Mouse (Mus musculus): ENCODE results near the gene Hfe. TPM values are rescaled to one million over a fixed set of nuclear protein-coding genes. Genes with fewer than 3 reads are reported as not detected.

The Hfe gene
- 95.3 and 104 TPM in 2 replicates for polyA plus RNA-seq (2012; ENCODE audit: insufficient read depth, insufficient read length, missing spikeins)

GRCm38 (mm10) chr13:23710374-23711089 is at the start of gene Hfe:
Hfe (minus strand) TSS chr13:23710854.
- Histone ChIP-seq H3K4me1 (ENCODE audit: control insufficient read depth, insufficient read depth, low read length) (peaks cover 47% of the 10 kb centered on the region), H3K4me3 (ENCODE audit: insufficient read depth, low read length) (peak within 1 kb of the TSS; percentile 84), H3K27ac (ENCODE audit: insufficient read depth, low read depth, low read length) (peak within 1 kb of the TSS; percentile 87)
- TF ChIP-seq POLR2A (IDR thresholded peaks at IDR 0.05; ENCODE audit: borderline replicate concordance, low read depth, low read length) (no peak), CTCF (IDR thresholded peaks at IDR 0.05; ENCODE audit: low read depth, low read length) (no peak)

GRCm38 (mm10) chr13:23759916-23760239 is 49.2 kb upstream of the Hfe start:
- TF ChIP-seq CTCF (IDR thresholded peaks at IDR 0.05; ENCODE audit: low read depth, low read length) (no peak), POLR2A (IDR thresholded peaks at IDR 0.05; ENCODE audit: borderline replicate concordance, low read depth, low read length) (no peak)
- Histone ChIP-seq H3K4me1 (ENCODE audit: control insufficient read depth, insufficient read depth, low read length) (peaks cover 29% of the 10 kb centered on the region), H3K4me3 (ENCODE audit: insufficient read depth, low read length) (peak overlapping the region; percentile 58; the same call in 1 of the 2 replicates), H3K27ac (ENCODE audit: insufficient read depth, low read depth, low read length) (peak overlapping the region; percentile 40)

GRCm38 (mm10) chr13:23759251-23759771 is 48.7 kb upstream of the Hfe start:
- H3K4me1 ChIP-seq (ENCODE audit: control insufficient read depth, insufficient read depth, low read length): peaks cover 25% of the 10 kb centered on the region
- H3K27ac ChIP-seq (ENCODE audit: insufficient read depth, low read depth, low read length): no peak overlapping the region
- no peak for TF ChIP-seq POLR2A (IDR thresholded peaks at IDR 0.05; ENCODE audit: borderline replicate concordance, low read depth, low read length)
- H3K4me3 ChIP-seq (ENCODE audit: insufficient read depth, low read length): no peak overlapping the region

- peaks cover 17% of the 10 kb centered on the region for H3K4me1 ChIP-seq (ENCODE audit: control insufficient read depth, insufficient read depth, low read length)
- TF ChIP-seq CTCF (IDR thresholded peaks at IDR 0.05; ENCODE audit: low read depth, low read length): no peak
- H3K4me3 ChIP-seq (ENCODE audit: insufficient read depth, low read length): no peak overlapping the region
- H3K27ac ChIP-seq (ENCODE audit: insufficient read depth, low read depth, low read length): no peak overlapping the region
Observed at GRCm38 (mm10) chr13:23757921-23758320, 47.3 kb upstream of the Hfe start.

- H3K4me3 ChIP-seq (ENCODE audit: insufficient read depth, low read length): peak overlapping the region; percentile 48
- peaks cover 14% of the 10 kb centered on the region for H3K4me1 ChIP-seq (ENCODE audit: control insufficient read depth, insufficient read depth, low read length)
- TF ChIP-seq CTCF (IDR thresholded peaks at IDR 0.05; ENCODE audit: low read depth, low read length) (no peak), POLR2A (IDR thresholded peaks at IDR 0.05; ENCODE audit: borderline replicate concordance, low read depth, low read length) (no peak)
- peak overlapping the region; percentile 57 for H3K27ac ChIP-seq (ENCODE audit: insufficient read depth, low read depth, low read length)
Observed at GRCm38 (mm10) chr13:23757211-23757773, 46.6 kb upstream of the Hfe start.

GRCm38 (mm10) chr13:23756790-23757189 is 46.1 kb upstream of the Hfe start, which contains the start of gene Hist1h4b:
Hist1h4b (plus strand) TSS chr13:23757013.
- TF ChIP-seq POLR2A (IDR thresholded peaks at IDR 0.05; ENCODE audit: borderline replicate concordance, low read depth, low read length) (peak; percentile 57; the same call in 1 of the 2 replicates), CTCF (IDR thresholded peaks at IDR 0.05; ENCODE audit: low read depth, low read length) (no peak)
- Histone ChIP-seq H3K4me3 (ENCODE audit: insufficient read depth, low read length) (peak within 1 kb of the TSS; percentile 48), H3K27ac (ENCODE audit: insufficient read depth, low read depth, low read length) (peak within 1 kb of the TSS; percentile 57), H3K4me1 (ENCODE audit: control insufficient read depth, insufficient read depth, low read length) (peaks cover 14% of the 10 kb centered on the region)

- no peak overlapping the region for H3K4me3 ChIP-seq (ENCODE audit: insufficient read depth, low read length)
- TF ChIP-seq CTCF (IDR thresholded peaks at IDR 0.05; ENCODE audit: low read depth, low read length): no peak
- TF ChIP-seq POLR2A (IDR thresholded peaks at IDR 0.05; ENCODE audit: borderline replicate concordance, low read depth, low read length): no peak
- peak overlapping the region; percentile 43 for H3K27ac ChIP-seq (ENCODE audit: insufficient read depth, low read depth, low read length)
- H3K4me1 ChIP-seq (ENCODE audit: control insufficient read depth, insufficient read depth, low read length): peaks cover 11% of the 10 kb centered on the region
Observed at GRCm38 (mm10) chr13:23755000-23755399, 44.3 kb upstream of the Hfe start.

GRCm38 (mm10) chr13:23753314-23754078 is 42.8 kb upstream of the Hfe start:
- Histone ChIP-seq H3K4me3 (ENCODE audit: insufficient read depth, low read length) (no peak overlapping the region), H3K4me1 (ENCODE audit: control insufficient read depth, insufficient read depth, low read length) (peaks cover 16% of the 10 kb centered on the region), H3K27ac (ENCODE audit: insufficient read depth, low read depth, low read length) (peak overlapping the region; percentile 26; the same call in 1 of the 2 replicates)
- no peak for TF ChIP-seq POLR2A (IDR thresholded peaks at IDR 0.05; ENCODE audit: borderline replicate concordance, low read depth, low read length)
- TF ChIP-seq CTCF (IDR thresholded peaks at IDR 0.05; ENCODE audit: low read depth, low read length): no peak

- H3K27ac ChIP-seq (ENCODE audit: insufficient read depth, low read depth, low read length): peak overlapping the region; percentile 80
- peaks cover 20% of the 10 kb centered on the region for H3K4me1 ChIP-seq (ENCODE audit: control insufficient read depth, insufficient read depth, low read length)
- H3K4me3 ChIP-seq (ENCODE audit: insufficient read depth, low read length): peak overlapping the region; percentile 58
- TF ChIP-seq CTCF (IDR thresholded peaks at IDR 0.05; ENCODE audit: low read depth, low read length) (no peak), POLR2A (IDR thresholded peaks at IDR 0.05; ENCODE audit: borderline replicate concordance, low read depth, low read length) (no peak)
Observed at GRCm38 (mm10) chr13:23752742-23753172, 42.1 kb upstream of the Hfe start.

GRCm38 (mm10) chr13:23752067-23752741 is 41.5 kb upstream of the Hfe start, which contains the start of gene Hist1h3b:
Hist1h3b (plus strand) TSS chr13:23752267.
- Histone ChIP-seq H3K27ac (ENCODE audit: insufficient read depth, low read depth, low read length) (peak within 1 kb of the TSS; percentile 96), H3K4me1 (ENCODE audit: control insufficient read depth, insufficient read depth, low read length) (peaks cover 21% of the 10 kb centered on the region), H3K4me3 (ENCODE audit: insufficient read depth, low read length) (peak within 1 kb of the TSS; percentile 63)
